1 mouse cellular context compared by ENCODE assay signal in the genomic region with DNA sequence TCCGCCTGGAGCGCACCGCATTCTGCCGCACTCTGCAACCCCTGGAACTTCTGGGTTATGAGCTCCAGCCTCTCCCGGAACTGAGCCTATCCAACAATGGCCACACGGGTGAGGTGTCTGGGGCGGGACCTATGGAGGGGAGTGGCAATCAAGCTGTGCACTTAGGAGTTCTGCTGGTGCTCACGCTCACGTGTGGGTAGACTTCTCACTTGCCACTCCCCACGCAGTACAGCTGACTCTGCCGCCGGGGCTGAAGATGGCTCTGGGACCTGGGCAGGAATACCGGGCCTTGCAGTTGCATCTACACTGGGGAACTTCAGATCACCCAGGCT.
TF ChIP-seq lines count a peak whose summit lies in the region.

No protein-coding gene starts in this region.

TF ChIP-seq in CH12.LX, 34 proteins besides CTCF, POLR2A, EP300 and RAD21 (continued from another document):
- TF ChIP-seq RCOR1 (conservative IDR thresholded peaks at IDR 0.05; ENCODE audit: low read depth, low read length) (no peak), ZKSCAN1 (IDR thresholded peaks at IDR 0.05; ENCODE audit: borderline replicate concordance, low read depth, low read length) (no peak), SMC3 (IDR thresholded peaks at IDR 0.05; ENCODE audit: low read depth, low read length) (no peak), CHD2 (IDR thresholded peaks at IDR 0.05; ENCODE audit: low read length) (no peak), SIN3A (IDR thresholded peaks at IDR 0.05; ENCODE audit: low read length) (no peak), MAX (IDR thresholded peaks at IDR 0.05; ENCODE audit: low read length) (no peak), NELFE (IDR thresholded peaks at IDR 0.05; ENCODE audit: low read depth, low read length) (no peak), UBTF (IDR thresholded peaks at IDR 0.05; ENCODE audit: low read depth, low read length) (no peak), MEF2A (IDR thresholded peaks at IDR 0.05; ENCODE audit: borderline replicate concordance, low read depth, low read length) (no peak), ZMIZ1 (IDR thresholded peaks at IDR 0.05; ENCODE audit: low read depth, low read length) (no peak), ELF1 (IDR thresholded peaks at IDR 0.05; ENCODE audit: low read depth, low read length) (no peak), TBP (conservative IDR thresholded peaks at IDR 0.05; ENCODE audit: low read depth, low read length) (no peak), POLR2AphosphoS2 (IDR thresholded peaks at IDR 0.05; ENCODE audit: low read depth, low read length) (no peak), MAZ (IDR thresholded peaks at IDR 0.05; ENCODE audit: low read depth, low read length) (no peak), ETS1 (conservative IDR thresholded peaks at IDR 0.05; ENCODE audit: low read depth, low read length) (no peak), MAFK (IDR thresholded peaks at IDR 0.05; ENCODE audit: insufficient replicate concordance, low read length) (no peak)
TF ChIP-seq in CH12.LX: peak in this region for 0.
